Mouse (Mus musculus) lung, postnatal 0 days (tissue): ENCODE data around the gene Cirbp. TPM values are rescaled to one million over a fixed set of nuclear protein-coding genes. Genes with fewer than 3 reads are reported as not detected.
A peak's percentile ranks its signal among the peaks of the same experiment; 100 is the strongest.
"Not testable (repeated sequence)": the region's sequence is repeated elsewhere in the genome, so short reads cannot be mapped to it uniquely, and the experiment has no call there.

Experiments
- ATAC-seq: fragments of 200-750 bp; cut with Nextera tagmentation; 2 replicates; pipeline ENCODE4 v1.8.0; 2017; ENCODE audit warnings: moderate library complexity
- DNase-seq: peaks from one replicate; pipeline ENCODE4 v3.0.0-alpha.2; 2016; ENCODE audit warnings: low spot score
- H3K27ac ChIP-seq: fragments of 300-500 bp; sonication (generic); 2 replicates; pipeline ENCODE4 v1.5.1; 2014; ENCODE audit warnings: antibody characterized with exemption, mild to moderate bottlenecking, low read length, mixed read lengths
- H3K27me3 ChIP-seq: fragments of 300-500 bp; sonication (generic); replicated peaks from 2 replicates; pipeline ENCODE4 v1.6.1; 2014; ENCODE audit warnings: low read length, mixed read lengths; ENCODE audit not compliant: insufficient read depth
- H3K36me3 ChIP-seq: fragments of 300-500 bp; sonication (generic); 2 replicates; pipeline ENCODE4 v1.6.1; 2014; ENCODE audit warnings: low read length, mixed read lengths; ENCODE audit not compliant: insufficient read depth
- H3K4me1 ChIP-seq: fragments of 300-500 bp; sonication (generic); 2 replicates; pipeline ENCODE4 v1.6.1; 2014; ENCODE audit warnings: antibody characterized with exemption, low read depth, low read length, mixed read lengths; ENCODE audit not compliant: insufficient read depth
- H3K4me2 ChIP-seq: fragments of 300-500 bp; sonication (generic); replicated peaks from 2 replicates; pipeline ENCODE4 v1.6.1; 2014; ENCODE audit warnings: low read depth, mild to moderate bottlenecking, low read length, moderate library complexity, mixed read lengths
- H3K4me3 ChIP-seq: fragments of 300-500 bp; sonication (generic); 2 replicates; pipeline ENCODE4 v1.5.1; 2014; ENCODE audit warnings: low read depth, low read length
- H3K9ac ChIP-seq: fragments of 300-500 bp; sonication (generic); replicated peaks from 2 replicates; pipeline ENCODE4 v1.6.1; 2014; ENCODE audit warnings: low read depth, mild to moderate bottlenecking
- H3K9me3 ChIP-seq: fragments of 300-500 bp; sonication (generic); 2 replicates; pipeline ENCODE4 v1.6.1; 2016; ENCODE audit warnings: low read length, mixed read lengths
- CTCF ChIP-seq: IDR thresholded peaks from 2 replicates; pipeline ENCODE4 v1.5.1; 2016; ENCODE audit warnings: antibody characterized with exemption, mild to moderate bottlenecking
- EP300 ChIP-seq: IDR thresholded peaks from 2 replicates; pipeline ENCODE4 v1.6.1; 2016; ENCODE audit warnings: antibody characterized with exemption, mild to moderate bottlenecking, control low read depth
- WGBS: fragments of 180-500 bp; shearing (Covaris S2); extraction: QIAGEN DNeasy Blood & Tissue Kit; methylation state at CpG from one replicate; pipeline ENCODE4 v1.1.7; 2014; 5-methylcytosine and 5-hydroxymethylcytosine counted together
- polyA plus RNA-seq: library from polyadenylated mRNA; unstranded; fragments of >200 nt; fragmentation: Nextera tagmentation; extraction: Ambion mirVana; gene quantifications from 2 replicates; pipeline ENCODE4 v1.2.1, GENCODE M21; 2015

The Cirbp gene
- polyA plus RNA-seq, 1 experiment from 2014 or later = 305 TPM

GRCm38 (mm10) chr10:80164161-80164997 is 1.4 kb upstream of the Cirbp start:
- H3K4me2 ChIP-seq = peak overlapping the region; percentile 89
- DNase-seq (peak; percentile 36), ATAC-seq (no peak)
- 11% methylated on average over 41 of the region's 44 CpGs for WGBS
- H3K36me3 ChIP-seq = no peaks in the 10 kb centered on the region
- H3K27ac ChIP-seq = peak overlapping the region; percentile 79
- H3K4me1 ChIP-seq = peaks cover 49% of the 10 kb centered on the region
- H3K4me3 ChIP-seq = peak overlapping the region; percentile 33
- TF ChIP-seq EP300 (no peak), CTCF (peak; percentile 7; the same call in 1 of the 2 replicates)
- no peaks in the 10 kb centered on the region for H3K9me3 ChIP-seq
- H3K9ac ChIP-seq = peak overlapping the region; percentile 26; the same call in 1 of the 2 replicates
- no peaks in the 10 kb centered on the region for H3K27me3 ChIP-seq

GRCm38 (mm10) chr10:80164998-80165344 is 814 bp upstream of the Cirbp start:
- ATAC-seq = peak; percentile 16
- Histone ChIP-seq H3K9me3 (no peaks in the 10 kb centered on the region), H3K27me3 (no peaks in the 10 kb centered on the region), H3K9ac (peak overlapping the region; percentile 26; the same call in 1 of the 2 replicates), H3K4me3 (peak overlapping the region; percentile 33), H3K36me3 (peaks cover 2% of the 10 kb centered on the region; the same call in 1 of the 2 replicates), H3K4me1 (peaks cover 48% of the 10 kb centered on the region), H3K27ac (peak overlapping the region; percentile 79), H3K4me2 (peak overlapping the region; percentile 89)
- DNase-seq = peak; percentile 97
- peak; percentile 100 for TF ChIP-seq CTCF
- no peak for TF ChIP-seq EP300
- under 1% methylated on average over 17 of the region's 17 CpGs for WGBS

- not testable (repeated sequence) for H3K9me3 ChIP-seq, H3K27me3 ChIP-seq, ATAC-seq, H3K4me3 ChIP-seq, H3K4me2 ChIP-seq, DNase-seq, H3K9ac ChIP-seq, H3K27ac ChIP-seq
- H3K4me1 ChIP-seq = peaks cover 40% of the 10 kb centered on the region
- 90% methylated on average over 4 of the region's 4 CpGs for WGBS
- peaks cover 13% of the 10 kb centered on the region for H3K36me3 ChIP-seq
Observed at GRCm38 (mm10) chr10:80166136-80166535, 351 bp downstream of the Cirbp start.

- H3K4me3 ChIP-seq = peak overlapping the region; percentile 96
- peak overlapping the region; percentile 100 for H3K9ac ChIP-seq
- WGBS = 0% methylated on average over 35 of the region's 55 CpGs
- H3K36me3 ChIP-seq = peaks cover 18% of the 10 kb centered on the region
- peak; percentile 99 for DNase-seq
- peak; percentile 91 for ATAC-seq
- TF ChIP-seq CTCF (no peak; the same call in 1 of the 2 replicates), EP300 (no peak)
- H3K9me3 ChIP-seq = no peaks in the 10 kb centered on the region
- H3K4me1 ChIP-seq = peaks cover 32% of the 10 kb centered on the region; the same call in 1 of the 2 replicates
- H3K27ac ChIP-seq = peak overlapping the region; percentile 100
- H3K4me2 ChIP-seq = peak overlapping the region; percentile 69
- no peaks in the 10 kb centered on the region for H3K27me3 ChIP-seq
Observed at GRCm38 (mm10) chr10:80167460-80168037, 1.8 kb downstream of the Cirbp start.

- H3K9ac ChIP-seq = peak overlapping the region; percentile 100
- no peaks in the 10 kb centered on the region for H3K9me3 ChIP-seq
- peaks cover 26% of the 10 kb centered on the region; the same call in 1 of the 2 replicates for H3K4me1 ChIP-seq
- H3K4me3 ChIP-seq = peak overlapping the region; percentile 96
- H3K27me3 ChIP-seq = no peaks in the 10 kb centered on the region
- H3K27ac ChIP-seq = peak overlapping the region; percentile 100
- peaks cover 18% of the 10 kb centered on the region for H3K36me3 ChIP-seq
- H3K4me2 ChIP-seq = peak overlapping the region; percentile 69
- WGBS = 0% methylated on average over 35 of the region's 48 CpGs
- ATAC-seq (peak; percentile 49), DNase-seq (peak; percentile 96)
- TF ChIP-seq CTCF (no peak; the same call in 1 of the 2 replicates), EP300 (no peak)
Observed at GRCm38 (mm10) chr10:80168038-80168661, 2.4 kb downstream of the Cirbp start.

GRCm38 (mm10) chr10:80169070-80169469 is 3.3 kb downstream of the Cirbp start:
- H3K27me3 ChIP-seq = no peaks in the 10 kb centered on the region
- H3K27ac ChIP-seq = no peak overlapping the region
- no peaks in the 10 kb centered on the region for H3K9me3 ChIP-seq
- TF ChIP-seq CTCF = no peak
- no peak for TF ChIP-seq EP300
- H3K4me2 ChIP-seq = peak overlapping the region; percentile 69
- no peak overlapping the region; the same call in 1 of the 2 replicates for H3K4me3 ChIP-seq
- DNase-seq (no peak), ATAC-seq (no peak)
- peaks cover 18% of the 10 kb centered on the region for H3K36me3 ChIP-seq
- WGBS = 45% methylated on average over 1 of the region's 1 CpGs
- H3K9ac ChIP-seq = no peak overlapping the region
- H3K4me1 ChIP-seq = peaks cover 24% of the 10 kb centered on the region; the same call in 1 of the 2 replicates
